Mouse (Mus musculus) thymus, postnatal 14 days (tissue): ENCODE measurements around the gene Mtfp1.
"Not testable (repeated sequence)": the region's sequence is repeated elsewhere in the genome, so short reads cannot be mapped to it uniquely, and the experiment has no call there.

Experiments
- DNase-seq: peaks from one replicate; pipeline ENCODE4 v3.0.0; 2021

The Mtfp1 gene

GRCm38 (mm10) chr11:4095171-4096053 lies at the start of gene Mtfp1:
Gene Mtfp1, minus strand, starts transcription at chr11:4095445.
- DNase-seq = peak; percentile 75

- DNase-seq = no peak
These were observed 48.2 kb upstream of the Mtfp1 start for GRCm38 (mm10) chr11:4143281-4144062.

GRCm38 (mm10) chr11:4142352-4142751 lies 47.1 kb upstream of the Mtfp1 start:
- no peak for DNase-seq

GRCm38 (mm10) chr11:4141505-4141904 lies 46.3 kb upstream of the Mtfp1 start:
- no peak for DNase-seq

DNA sequence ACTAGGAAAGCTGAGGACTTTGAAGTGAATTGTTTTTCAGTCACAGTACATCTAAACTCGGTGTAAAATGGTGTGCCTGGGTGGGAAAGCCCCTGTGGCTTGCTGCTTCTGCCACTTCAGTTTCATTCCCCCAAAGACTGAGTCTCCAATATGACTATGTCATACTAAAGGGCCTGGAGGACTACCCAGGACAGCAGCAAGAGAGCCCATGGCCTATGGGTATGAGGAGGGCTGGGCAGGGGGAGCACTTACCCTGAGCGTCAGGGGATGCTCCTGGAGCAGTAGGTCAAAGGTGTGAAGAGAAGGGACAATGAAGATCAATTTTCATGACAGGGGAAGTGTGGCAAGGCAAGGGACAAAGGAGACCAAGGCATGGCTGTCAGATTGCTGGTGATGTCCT lies 43.7 kb upstream of the Mtfp1 start:
- no peak for DNase-seq

GRCm38 (mm10) chr11:4134986-4135935 lies 40.0 kb upstream of the Mtfp1 start, which contains the start of gene Rnf215:
Gene Rnf215, plus strand, starts transcription at chr11:4135202.
- DNase-seq = peak; percentile 90

DNA sequence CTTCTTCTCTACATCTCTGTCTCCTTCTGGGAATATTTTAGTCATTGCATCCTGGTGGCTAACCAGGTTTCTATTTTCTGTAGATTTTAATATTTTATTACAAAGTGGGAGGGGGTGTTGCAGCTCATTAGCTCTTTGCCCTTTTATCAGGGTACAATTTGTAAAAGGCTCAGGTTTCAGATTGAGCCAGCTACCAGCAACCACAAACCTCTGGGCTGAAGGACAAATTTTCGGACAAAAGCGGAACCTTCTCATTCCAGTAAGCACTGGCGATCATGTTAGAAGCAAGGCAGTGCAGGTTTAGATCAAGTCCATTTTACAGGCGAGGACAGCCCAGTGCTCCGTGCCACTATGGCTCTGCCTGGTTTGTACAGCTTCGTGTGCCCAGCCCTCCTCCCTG lies 39.2 kb upstream of the Mtfp1 start:
- no peak for DNase-seq

GRCm38 (mm10) chr11:4133450-4133849 lies 38.2 kb upstream of the Mtfp1 start:
- peak; percentile 36 for DNase-seq

DNA sequence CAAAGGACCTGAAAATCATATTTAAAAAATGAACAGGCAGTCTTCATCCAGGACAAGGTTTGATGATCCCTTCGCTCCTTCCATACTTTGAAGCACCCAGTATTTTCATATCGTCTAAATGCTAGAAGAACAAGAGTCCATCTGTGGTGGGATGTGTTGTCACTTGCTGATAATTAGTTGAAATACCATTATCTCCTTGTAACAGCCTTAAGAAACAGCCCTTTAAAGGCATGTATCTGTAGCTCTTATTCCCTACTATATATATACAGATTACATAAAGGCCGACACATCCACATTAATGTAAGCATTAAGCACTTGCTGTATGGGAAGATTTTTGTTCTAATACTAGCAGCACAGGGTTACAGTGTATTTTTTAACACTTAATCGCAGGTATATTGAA lies 33.2 kb upstream of the Mtfp1 start:
- not testable (repeated sequence) for DNase-seq

DNA sequence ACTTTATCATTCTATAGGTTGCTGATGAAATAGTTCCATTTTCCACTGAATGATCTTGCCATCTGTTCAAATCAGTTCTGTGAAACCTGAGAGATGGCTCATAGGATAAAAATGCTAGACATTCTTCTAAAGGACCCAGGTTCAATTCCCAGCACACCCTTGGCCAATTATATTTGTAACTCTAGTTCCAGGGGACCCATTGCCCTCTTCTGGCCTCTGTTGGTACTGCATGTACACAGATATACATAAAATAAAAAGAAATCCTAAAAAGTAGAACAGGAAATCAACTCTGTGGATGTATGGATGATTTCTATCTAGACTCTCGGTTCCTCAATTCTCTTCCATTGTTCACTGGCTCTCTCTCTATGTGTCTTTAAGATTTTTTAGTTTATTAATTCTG lies 31.8 kb upstream of the Mtfp1 start:
- DNase-seq = no peak

DNA sequence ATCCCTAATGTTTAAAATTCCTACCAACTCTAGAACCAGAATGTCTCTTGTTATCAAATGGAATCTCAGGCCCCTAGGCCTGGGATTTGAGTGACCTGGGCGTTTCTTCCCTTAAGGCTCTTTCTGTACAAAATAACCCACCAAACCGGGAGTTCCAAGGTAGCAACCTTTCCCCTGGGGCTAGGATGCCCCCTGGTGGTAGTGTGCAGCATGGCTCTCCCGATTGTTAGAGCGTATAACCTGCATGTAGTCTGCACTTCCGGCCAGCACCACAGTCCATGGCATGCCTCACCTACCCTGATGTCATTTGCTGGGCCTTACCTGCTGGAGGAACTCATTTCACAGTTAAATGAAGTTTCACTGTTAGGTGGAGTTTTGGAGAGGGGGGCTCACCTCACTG lies 28.7 kb upstream of the Mtfp1 start:
- DNase-seq = peak; percentile 42

DNA sequence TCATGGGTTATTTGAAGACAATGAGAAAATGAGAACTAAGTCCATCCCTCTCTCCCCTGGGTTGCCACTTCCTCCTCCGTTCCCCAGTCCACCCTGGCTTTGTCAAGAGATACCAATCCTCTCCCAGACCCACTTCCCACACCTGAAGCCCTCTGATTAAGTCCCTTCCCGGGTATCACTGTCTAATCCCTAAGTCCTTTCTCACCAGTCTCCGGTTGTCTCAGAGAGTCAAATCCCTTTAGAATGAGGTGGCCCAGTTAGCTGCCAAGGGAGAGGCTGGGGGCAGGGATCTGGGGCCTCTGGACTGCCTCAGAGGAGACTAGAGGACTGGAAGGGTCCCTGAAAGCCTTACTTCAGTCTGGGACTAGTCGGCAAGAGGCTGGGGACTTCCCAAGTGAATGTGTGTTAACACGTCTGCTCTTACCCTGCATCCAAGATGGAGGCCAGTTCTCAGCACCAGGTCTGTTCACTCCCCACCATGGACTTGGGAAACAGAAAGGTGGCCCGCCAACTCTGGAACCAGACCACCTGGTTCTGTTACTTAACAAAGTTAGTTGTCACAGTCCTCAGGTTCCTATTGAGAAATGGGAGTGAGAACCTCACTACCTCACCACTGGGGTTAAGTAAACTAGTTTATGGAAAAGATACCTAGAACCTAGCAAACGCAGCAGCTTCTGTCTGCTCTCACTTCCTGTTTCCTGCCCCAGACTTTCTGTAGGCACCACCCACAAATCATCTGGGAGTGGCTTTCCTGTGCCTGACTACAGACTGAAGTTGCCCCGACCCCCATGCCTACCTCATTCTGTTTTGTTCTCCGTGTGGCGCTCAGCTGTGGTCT lies 27.7 kb upstream of the Mtfp1 start, which contains the start of gene Sec14l2:
TSS of gene Sec14l2 (minus strand) at position 674 of the 838 bp plus-strand sequence.
- DNase-seq = peak; percentile 51

DNA sequence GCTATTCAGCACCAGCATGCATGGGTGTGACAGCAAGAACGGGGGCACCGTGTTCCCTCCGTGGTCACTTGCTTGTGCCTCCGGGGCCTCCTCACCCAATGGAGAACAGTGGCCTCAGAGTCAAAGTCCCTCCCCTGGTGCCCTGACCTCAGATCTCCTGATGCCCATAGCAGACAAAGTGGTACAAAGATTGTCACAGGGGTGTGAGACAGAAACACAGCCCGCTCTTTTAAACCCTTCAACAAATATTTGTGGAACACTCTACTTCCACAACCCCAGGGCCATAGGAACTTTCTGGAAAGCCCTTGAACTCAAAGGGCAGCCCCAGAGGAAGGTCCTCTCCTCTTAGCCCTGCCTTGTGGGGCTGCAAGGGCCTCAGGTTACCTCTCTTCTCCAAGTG lies 27.0 kb upstream of the Mtfp1 start:
- DNase-seq = no peak

DNA sequence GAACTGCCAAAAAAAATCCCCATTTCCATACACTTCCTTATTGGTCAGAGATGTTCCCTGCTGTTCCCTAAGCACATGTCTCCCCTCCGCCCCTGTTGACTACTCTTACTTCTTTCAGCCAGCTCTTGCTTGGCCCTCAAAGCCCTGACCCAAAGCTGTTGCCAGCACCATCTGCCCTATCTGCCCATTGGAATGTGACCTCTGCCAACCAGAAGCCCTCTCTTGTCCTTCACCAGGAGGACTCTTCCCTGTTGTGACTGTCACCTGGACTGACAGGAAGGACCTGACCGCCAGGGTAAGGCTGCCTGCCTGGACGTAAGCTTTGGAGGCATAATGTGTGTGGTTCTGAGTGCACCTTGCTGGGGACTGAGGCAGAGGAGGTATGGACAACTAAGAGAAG lies 26.4 kb upstream of the Mtfp1 start:
- no peak for DNase-seq

GRCm38 (mm10) chr11:4119635-4120034 lies 24.4 kb upstream of the Mtfp1 start:
- DNase-seq = no peak

DNA sequence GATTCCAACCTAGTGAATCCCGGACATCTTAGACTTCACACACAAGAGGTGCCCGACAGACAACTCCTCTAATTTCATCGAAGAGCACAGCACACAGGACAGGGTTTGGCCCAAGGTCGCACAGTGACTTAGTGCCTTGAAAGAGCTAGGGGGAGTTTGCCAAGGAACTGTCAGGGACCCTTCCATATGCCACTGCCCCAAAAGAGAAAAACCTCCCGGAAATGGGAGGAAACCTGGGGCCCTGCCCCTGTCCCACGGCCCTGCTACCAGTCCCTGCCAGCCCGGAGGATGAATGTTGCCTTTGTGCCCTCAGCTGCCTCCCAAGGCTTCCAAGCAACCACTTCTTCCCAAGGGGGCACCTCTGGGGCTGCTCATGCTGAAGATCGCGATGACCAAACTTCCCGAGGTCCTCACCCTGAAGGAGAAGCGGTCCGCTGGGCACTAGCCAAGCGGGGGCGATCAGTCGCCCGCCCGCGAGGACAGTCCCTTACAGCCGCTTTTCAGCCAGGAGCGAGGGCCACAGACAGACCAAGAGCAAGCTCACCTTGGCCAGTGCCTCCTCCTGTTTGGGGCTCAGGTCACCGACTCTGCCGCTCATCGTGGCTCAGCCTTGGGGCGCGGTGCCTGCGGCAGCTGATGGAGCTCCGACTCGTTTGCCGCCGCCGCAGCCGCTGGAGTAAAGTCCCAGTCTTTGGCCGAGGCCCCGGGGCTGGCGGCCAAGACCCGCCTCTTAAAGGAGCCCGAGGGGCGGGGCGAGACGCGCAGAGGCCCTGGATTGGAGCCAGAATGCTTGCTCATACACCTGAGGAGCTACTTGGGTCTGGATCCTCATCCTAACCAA lies 23.1 kb upstream of the Mtfp1 start:
- no peak for DNase-seq

DNA sequence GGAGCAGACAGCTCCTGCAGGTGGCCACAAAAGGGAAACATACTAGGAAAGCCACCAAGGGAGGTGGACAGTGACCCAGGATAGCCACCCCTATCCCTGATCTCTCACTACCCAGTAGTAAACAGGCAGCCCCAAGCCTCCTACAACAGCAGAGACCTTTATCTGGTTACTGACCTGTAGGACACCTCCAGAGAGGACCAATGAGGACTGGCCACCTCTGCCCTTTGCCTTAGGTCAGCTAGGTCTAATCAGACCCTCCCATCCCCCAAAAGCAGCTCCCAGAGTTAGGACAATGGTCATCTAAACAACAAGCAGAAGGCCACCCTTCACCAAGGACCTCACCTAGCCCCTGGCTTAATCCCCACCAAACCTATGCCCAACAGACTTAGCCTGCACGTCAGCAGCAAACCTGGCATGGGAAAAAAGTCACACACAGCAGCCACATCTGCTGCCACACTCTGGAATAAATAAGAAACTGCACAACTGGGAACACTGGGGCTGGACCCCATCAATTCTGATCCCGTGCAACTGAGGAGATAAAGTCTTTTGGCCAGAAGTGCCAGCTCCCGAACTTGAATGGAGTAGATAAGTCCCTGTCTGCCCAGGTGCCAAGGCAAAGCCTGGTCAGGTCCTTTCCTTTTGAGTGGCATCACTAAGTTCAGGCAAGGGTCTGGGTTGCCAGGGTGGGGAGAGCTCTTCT lies 22.3 kb upstream of the Mtfp1 start:
- DNase-seq = no peak

- DNase-seq = no peak
These were observed 21.4 kb upstream of the Mtfp1 start for GRCm38 (mm10) chr11:4116458-4117141.

GRCm38 (mm10) chr11:4115407-4115806 lies 20.2 kb upstream of the Mtfp1 start:
- no peak for DNase-seq
